Mouse (Mus musculus) c-Kit-positive CD71-negative TER-119-negative erythroid progenitor cells, embryonic 14.5 days (primary cell): ENCODE measurements around the gene Eef1akmt3.

ENCODE experiments used
- DNase-seq: peaks from one replicate; pipeline ENCODE4 v3.0.0-alpha.2; 2013; ENCODE audit warnings: low read depth

Gene Eef1akmt3

GRCm38 (mm10) chr10:127050119-127050474 is 8.8 kb upstream of the Eef1akmt3 start:
- DNase-seq, result no peak

DNA sequence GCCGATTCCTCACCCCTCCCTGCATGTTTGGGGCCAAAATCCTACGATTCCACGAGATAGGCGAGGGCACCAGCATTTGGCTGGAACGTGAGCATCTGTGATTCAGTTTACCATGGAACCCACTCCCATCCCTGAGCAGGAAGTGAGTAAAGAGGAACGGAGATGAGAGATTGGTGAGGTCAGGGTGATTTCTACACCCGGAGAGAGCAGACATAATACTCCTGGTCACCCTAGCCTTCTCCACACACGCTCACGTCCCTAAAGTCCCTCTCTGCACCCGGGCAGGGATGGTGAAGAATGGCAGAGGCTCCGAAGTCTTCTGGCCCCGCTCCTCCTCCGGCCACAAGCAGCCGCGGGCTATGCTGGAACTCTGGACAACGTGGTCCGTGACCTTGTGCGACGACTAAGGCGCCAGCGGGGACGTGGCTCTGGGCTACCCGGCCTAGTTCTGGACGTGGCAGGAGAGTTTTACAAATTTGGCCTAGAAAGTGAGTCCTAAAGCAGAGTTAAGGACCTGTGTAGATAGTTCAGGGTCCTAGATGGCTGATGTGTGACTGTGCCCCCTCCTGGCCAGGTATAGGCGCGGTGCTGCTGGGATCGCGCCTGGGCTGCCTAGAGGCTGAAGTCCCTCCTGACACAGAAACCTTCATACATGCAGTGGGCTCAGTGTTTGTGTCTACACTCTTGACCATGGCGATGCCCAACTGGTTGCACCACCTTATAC is 8.2 kb upstream of the Eef1akmt3 start:
- DNase-seq, result no peak

DNA sequence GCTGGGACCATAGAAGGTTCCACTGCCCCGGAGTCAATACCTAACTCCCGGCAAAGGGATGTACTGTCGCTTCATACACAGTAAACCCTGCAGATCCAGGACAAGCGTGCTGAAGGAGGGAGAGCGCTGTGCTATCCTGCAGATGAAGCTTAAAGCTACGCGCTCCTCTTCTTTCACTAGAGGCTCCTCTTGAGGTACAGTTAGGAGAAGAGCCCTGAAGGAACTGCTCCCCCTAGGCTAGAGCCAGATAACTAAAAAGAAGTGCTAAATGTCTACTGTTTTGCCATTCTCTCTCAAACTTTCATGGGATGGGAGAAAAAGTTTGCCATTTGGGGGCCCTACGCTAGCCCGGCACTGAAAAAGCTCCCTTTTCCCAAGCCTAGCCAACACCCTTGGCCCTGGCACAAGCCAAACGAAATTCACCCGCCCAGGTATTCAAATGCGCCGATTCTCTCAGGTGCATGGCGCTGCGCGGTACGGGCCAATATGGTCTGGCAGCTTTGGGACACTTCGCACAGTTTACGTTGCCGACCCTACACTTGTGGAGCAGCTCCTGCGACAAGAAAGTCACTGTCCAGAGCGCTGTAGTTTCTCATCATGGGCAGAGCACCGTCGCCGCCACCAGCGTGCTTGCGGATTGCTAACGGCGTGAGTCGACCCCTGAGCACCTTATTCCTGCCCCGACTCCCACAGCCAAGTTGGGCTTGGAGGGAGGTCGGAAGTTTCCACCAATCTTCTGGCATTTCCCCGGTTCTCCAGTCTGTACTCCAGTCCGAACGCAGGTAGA is 7.5 kb upstream of the Eef1akmt3 start:
- no peak for DNase-seq

DNA sequence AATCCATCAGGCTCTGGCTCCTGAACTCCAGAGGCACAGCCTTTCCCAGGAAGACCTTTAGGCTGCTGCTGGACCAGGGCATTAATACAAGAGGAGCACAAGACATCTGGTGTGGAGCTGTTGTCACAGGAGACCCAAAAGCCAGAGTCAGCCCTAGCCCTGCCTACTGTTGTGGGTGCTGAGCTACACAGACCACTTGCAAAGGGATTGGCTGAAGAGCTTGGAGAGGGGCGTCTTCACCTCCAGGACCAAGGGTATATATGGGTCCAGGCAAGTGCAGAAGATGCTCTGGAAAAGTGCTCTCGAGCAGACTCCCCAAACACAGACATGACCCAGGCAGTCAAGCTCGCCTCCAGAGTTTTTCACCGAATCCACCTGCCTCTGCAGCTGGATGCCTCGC is 6.6 kb upstream of the Eef1akmt3 start, which contains the start of gene Cyp27b1:
Gene Cyp27b1 (plus strand): TSS at position 297 of the 400 bp plus-strand sequence.
- no peak for DNase-seq

DNA sequence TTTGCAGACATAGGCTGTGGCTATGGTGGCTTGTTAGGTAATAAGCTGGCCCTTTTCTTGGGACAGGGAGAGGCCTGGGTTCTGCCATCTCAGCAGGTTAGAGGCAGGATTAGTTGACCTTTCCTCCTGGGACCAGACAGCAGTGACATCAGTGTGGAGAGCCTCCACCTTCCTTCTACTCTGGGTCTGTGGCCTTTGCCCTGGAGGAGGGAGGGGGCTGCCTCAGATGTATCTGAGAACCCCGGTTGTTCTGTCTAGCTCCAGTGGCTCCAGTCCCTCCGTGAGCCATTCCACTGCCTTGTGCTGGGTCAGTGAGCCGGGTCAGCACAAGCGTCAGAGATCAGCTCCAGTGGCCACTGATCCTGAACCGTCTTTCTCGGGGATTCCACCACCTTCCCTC is 1.9 kb upstream of the Eef1akmt3 start:
- DNase-seq, result no peak

- no peak for DNase-seq
These were observed 1.3 kb upstream of the Eef1akmt3 start for GRCm38 (mm10) chr10:127042468-127043115.

DNA sequence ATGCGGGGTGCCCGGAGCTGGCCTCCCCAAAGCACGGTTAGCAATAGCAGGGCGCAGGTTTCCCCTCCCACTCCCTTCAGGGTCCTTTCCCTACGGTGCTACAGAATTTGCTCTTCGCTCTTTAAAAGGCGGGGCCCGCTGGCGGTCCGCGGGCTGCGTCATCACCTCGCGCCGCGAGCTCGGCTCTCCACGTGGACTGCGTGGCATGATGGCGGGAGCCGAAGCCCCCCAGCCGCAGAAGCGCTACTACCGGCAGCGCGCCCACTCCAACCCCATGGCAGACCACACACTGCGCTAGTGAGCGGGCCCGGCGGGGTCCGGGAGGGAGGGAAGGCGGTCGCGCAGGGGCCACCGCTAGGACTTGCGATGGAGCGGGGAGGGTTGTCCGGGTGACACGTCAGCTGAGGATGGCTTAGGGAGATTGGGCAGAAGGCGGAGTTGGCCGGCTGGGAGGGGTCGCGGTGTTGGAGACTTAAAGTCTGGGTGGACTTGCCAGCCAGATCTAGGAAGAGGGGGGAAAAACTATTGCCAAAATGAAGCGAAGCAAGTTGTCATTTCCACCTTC is 543 bp upstream of the Eef1akmt3 start:
- peak; percentile 77 for DNase-seq

DNA sequence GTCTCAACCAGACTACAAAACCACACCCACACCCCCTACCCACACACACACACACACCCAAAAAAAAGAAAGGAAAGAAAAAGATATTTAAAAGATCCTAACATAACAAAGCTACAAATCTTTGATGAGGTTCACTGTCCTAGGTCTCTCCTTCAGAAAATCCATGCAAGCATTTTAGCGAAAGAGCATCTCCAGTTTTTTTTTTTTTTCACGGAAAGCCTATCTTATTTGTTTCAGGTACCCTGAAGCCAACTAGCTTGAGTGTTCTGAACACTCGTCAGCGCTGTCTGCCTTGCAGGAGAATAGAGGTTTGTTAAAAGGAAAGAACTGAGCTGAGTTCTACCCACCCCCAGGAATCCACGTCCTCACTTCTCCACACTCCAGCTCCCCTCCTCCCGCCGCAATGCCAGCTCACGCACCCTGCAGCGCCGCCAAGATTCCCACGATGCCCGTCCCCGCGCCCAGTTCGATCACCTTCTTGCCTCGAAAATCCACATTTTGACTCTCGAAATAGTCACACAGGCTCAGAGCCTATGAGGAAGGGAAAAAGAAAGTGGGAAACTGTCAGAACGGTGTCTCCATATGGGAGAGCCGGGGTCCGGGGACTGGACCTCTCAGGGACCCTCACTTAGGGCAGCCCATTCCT is 621 bp downstream of the Eef1akmt3 start:
- DNase-seq, result no peak

GRCm38 (mm10) chr10:127037641-127038040 is 3.7 kb downstream of the Eef1akmt3 start:
- DNase-seq, result no peak

DNA sequence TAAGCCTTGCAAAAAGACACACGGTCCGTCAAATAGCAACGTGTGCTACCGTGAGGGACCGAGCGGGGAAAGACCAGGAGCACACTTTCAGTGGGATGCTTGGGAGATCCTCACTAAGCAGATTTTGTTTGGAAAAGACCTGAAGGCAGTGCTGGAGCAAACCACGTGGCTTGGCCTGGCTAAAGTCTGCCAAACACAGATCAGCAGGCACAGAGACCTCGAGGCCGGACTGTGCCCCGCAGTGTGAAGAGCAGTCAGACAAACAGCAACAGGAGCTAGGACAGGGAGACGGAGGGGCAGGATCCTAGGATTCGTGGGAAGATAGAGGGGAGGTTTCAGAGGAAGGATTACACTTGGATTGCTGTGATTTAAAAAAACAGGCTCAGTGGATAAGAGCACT is 5.0 kb downstream of the Eef1akmt3 start:
- DNase-seq, result no peak

GRCm38 (mm10) chr10:127033301-127033741 is 8.0 kb downstream of the Eef1akmt3 start:
- DNase-seq, result no peak

GRCm38 (mm10) chr10:127030336-127031296 is 10.7 kb downstream of the Eef1akmt3 start, which contains the start of gene Tsfm:
Gene Tsfm, minus strand, starts transcription at chr10:127030840.
- peak; percentile 91 for DNase-seq

DNA sequence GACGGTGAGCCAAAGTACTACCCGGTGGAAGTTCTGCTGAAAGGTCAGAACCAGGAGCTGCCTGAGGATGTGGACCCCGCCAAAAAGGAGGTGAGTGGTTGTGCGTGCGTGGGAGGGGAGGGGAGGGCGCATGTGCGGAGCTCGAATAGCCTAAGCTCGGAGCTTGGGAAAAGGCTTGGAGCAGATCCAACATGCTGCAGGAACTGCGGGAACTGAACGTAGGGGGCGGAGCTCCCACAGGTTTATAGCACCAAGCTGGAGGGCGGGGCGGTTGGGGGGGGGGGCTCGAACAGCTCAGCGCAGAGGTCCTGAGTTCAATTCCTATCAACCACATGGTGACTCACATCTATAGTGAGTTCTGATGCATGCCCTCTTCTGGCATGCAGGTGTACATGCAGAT is 22.9 kb downstream of the Eef1akmt3 start:
- no peak for DNase-seq

DNA sequence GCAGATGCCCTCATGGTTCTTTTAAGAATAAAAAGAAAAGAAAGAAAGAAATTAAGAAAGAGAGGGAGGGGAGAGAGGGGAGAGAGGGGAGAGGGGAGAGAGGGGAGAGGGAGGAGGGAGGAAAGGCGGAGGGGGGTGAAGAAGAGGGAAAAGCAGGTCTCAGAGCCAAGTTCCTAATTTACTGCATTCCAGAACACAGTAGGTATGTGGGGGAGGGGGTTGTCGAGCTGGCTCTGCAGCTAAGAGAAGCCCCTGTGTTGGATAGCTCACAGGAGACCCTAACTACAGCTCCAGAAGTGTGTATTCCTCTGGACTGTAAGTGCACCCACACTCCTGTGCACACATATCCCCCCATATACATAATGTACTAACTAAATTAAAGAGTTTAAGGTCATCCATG is 24.2 kb downstream of the Eef1akmt3 start:
- DNase-seq, result no peak

DNA sequence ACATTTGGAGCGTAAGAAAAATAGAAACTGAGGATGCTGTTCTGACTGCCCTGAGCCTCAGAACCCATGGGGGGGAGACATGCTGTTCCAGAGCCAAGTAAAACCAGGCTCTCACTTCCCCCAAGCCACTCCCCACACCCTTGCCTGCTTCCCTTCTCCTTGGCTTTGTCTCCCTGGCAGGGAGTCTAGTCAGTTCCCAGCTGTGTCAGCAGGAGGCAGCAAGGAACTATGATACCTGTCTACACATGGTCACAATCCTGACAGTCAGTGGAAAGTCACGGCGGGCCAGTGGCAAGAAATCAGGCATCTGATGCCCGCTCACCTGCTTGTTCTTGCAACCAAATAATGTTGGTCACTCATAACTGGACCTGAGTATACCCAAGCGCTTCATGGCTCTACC is 24.8 kb downstream of the Eef1akmt3 start:
- no peak for DNase-seq

DNA sequence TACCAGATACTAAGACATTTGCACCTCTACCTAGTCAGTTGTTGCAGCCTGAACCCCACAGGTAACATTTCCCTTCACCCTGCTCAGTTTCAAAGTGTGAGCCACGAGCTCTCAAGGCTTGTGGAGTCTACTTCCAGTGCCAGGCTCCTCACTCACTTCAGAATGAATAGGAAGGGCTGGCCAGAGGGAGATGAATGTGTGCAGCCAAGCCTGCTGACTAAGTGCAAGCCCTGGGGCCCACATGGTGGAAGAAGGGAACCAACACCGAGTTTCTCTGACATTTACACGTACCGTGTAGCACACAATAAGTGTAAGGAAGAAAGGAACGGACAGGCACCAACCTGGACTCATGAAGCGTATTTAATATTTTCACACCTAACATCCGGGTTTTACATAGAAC is 37.5 kb downstream of the Eef1akmt3 start:
- DNase-seq, result no peak

GRCm38 (mm10) chr10:127003334-127003733 is 38.0 kb downstream of the Eef1akmt3 start:
- no peak for DNase-seq

DNA sequence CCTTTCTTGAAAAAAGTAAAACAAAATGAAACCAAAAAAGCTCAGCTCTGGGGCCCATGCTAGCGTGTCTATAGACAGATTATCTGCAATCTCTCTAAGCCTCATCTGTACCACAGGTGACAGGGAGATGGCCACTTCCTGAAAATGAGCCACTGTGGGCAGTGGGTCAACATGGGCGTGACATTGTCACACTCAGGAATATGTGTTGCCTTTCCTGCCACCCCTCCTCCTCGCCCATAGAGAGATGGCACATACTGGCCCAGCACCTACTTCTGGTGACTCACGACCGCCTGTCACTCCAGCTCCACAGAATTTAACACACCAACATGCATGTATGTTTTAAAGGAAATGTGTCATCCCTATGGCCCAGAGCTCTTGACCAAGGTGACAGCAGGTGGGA is 38.5 kb downstream of the Eef1akmt3 start:
- DNase-seq, result no peak

- DNase-seq, result no peak
These were observed 39.3 kb downstream of the Eef1akmt3 start for GRCm38 (mm10) chr10:127002056-127002455.

- DNase-seq, result no peak
These were observed 40.0 kb downstream of the Eef1akmt3 start for GRCm38 (mm10) chr10:127001297-127001696.

GRCm38 (mm10) chr10:127000529-127000928 is 40.8 kb downstream of the Eef1akmt3 start, which contains the start of gene Avil:
Gene Avil, plus strand, starts transcription at chr10:127000709.
- no peak for DNase-seq
